Mouse (Mus musculus) G1E (cell line): Measurements from ENCODE around the gene Mal. TPM values are rescaled to one million over a fixed set of nuclear protein-coding genes. Genes with fewer than 3 reads are reported as not detected.
"Not testable (repeated sequence)": the region's sequence is repeated elsewhere in the genome, so short reads cannot be mapped to it uniquely, and the experiment has no call there.

Source experiments
- ATAC-seq: 2 replicates; pipeline ENCODE4 v1.8.0; 2016; ENCODE audit warnings: mild to moderate bottlenecking; ENCODE audit not compliant: insufficient number of reproducible peaks, poor library complexity, low FRiP score, severe bottlenecking; ENCODE audit errors: extremely low read depth
- DNase-seq: peaks from one replicate; pipeline ENCODE4 v3.0.0; 2012; ENCODE audit warnings: low spot score
- H3K27me3 ChIP-seq: 2 replicates; pipeline ENCODE4 v1.6.1; 2012; ENCODE audit warnings: mild to moderate bottlenecking, low read length, inconsistent platforms; ENCODE audit not compliant: insufficient read depth
- H3K36me3 ChIP-seq: replicated peaks from 2 replicates; pipeline ENCODE3; 2012; ENCODE audit warnings: mild to moderate bottlenecking, inconsistent platforms
- H3K4me1 ChIP-seq: 2 replicates; pipeline ENCODE4 v1.6.1; 2012; ENCODE audit warnings: low read depth, low read length, inconsistent platforms, mixed read lengths; ENCODE audit not compliant: insufficient read depth
- H3K4me3 ChIP-seq: 2 replicates; pipeline ENCODE4 v1.5.1; 2012; ENCODE audit warnings: low read depth, mild to moderate bottlenecking, inconsistent platforms, low read length, moderate library complexity, mixed read lengths
- H3K9me3 ChIP-seq: replicated peaks from 2 replicates; pipeline ENCODE4 v1.6.1; 2012; ENCODE audit warnings: inconsistent platforms
- CTCF ChIP-seq: IDR thresholded peaks from 2 replicates; pipeline ENCODE4 v1.5.1; 2012; ENCODE audit warnings: low read depth, low read length, inconsistent platforms, mixed read lengths
- GATA1 ChIP-seq: IDR thresholded peaks from 2 replicates; pipeline ENCODE4 v1.6.1; 2012; ENCODE audit warnings: borderline replicate concordance, low read length, inconsistent platforms, mixed read lengths
- GATA2 ChIP-seq: IDR thresholded peaks from 2 replicates; pipeline ENCODE4 v1.6.1; 2012; ENCODE audit warnings: low read depth, low read length, inconsistent platforms, borderline replicate concordance
- POLR2AphosphoS5 ChIP-seq: IDR thresholded peaks from 2 replicates; pipeline ENCODE4 v1.6.1; 2012; ENCODE audit warnings: low read depth, low read length, inconsistent platforms; ENCODE audit not compliant: insufficient replicate concordance
- TAL1 ChIP-seq: conservative IDR thresholded peaks from 2 replicates; pipeline ENCODE4 v1.6.1; 2012; ENCODE audit warnings: low read depth, low read length, inconsistent platforms, mixed read lengths
- polyA plus RNA-seq: library from polyadenylated mRNA; stranded (reverse); fragments of >175 nt; gene quantifications from 2 replicates; pipeline ENCODE4 v1.2.3, GENCODE M21; 2012
- total RNA-seq, 2 experiments: library from RNA; stranded (forward) in 1 of 2; stranded (reverse) in 1 of 2; fragments of 200-1000 nt in 1 of 2; fragments of >200 nt in 1 of 2; fragmentation: Nextera tagmentation in 1 of 2; gene quantifications; 2 replicates each; pipeline ENCODE4 v1.2.3; 2014 to 2017

Gene Mal
- total and polyA plus RNA-seq, 3 experiments, result not detected

GRCm38 (mm10) chr2:127611386-127611785 lies 45.1 kb downstream of the Mal start:
- TF ChIP-seq POLR2AphosphoS5 (no peak), GATA1 (no peak)
- H3K4me3 ChIP-seq, result no peak overlapping the region
- peaks cover 11% of the 10 kb centered on the region for H3K27me3 ChIP-seq
- DNase-seq (no peak), ATAC-seq (no peak)
- H3K36me3 ChIP-seq, result peaks cover 4% of the 10 kb centered on the region
- no peaks in the 10 kb centered on the region for H3K9me3 ChIP-seq
- no peaks in the 10 kb centered on the region for H3K4me1 ChIP-seq

DNA sequence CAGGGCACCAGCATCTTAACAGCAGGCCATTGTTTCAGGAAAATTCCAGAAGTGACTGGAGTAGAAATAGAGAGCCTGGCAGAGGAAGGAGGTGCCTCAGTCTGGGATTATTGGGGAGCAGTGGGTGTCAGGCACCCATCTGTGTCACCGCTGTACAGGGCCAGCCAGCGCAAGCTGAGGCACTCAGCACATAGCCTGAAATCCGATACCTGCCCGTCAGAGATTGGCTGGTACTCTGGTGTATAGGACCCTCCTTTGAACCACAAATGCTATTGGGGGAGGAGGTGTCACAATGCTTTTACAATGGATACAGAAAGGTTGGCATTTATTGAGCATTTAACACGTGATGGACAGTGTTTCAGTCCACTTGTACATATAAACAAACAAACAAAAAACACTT lies 47.5 kb downstream of the Mal start:
- no peak for TF ChIP-seq GATA1
- no peak for TF ChIP-seq CTCF
- no peak for TF ChIP-seq TAL1
- no peak for TF ChIP-seq GATA2
- no peak for TF ChIP-seq POLR2AphosphoS5
- ATAC-seq (no peak), DNase-seq (no peak)
- H3K4me1 ChIP-seq, result no peaks in the 10 kb centered on the region
- peaks cover 11% of the 10 kb centered on the region for H3K27me3 ChIP-seq
- H3K4me3 ChIP-seq, result no peak overlapping the region
- no peaks in the 10 kb centered on the region for H3K9me3 ChIP-seq
- H3K36me3 ChIP-seq, result peaks cover 25% of the 10 kb centered on the region

DNA sequence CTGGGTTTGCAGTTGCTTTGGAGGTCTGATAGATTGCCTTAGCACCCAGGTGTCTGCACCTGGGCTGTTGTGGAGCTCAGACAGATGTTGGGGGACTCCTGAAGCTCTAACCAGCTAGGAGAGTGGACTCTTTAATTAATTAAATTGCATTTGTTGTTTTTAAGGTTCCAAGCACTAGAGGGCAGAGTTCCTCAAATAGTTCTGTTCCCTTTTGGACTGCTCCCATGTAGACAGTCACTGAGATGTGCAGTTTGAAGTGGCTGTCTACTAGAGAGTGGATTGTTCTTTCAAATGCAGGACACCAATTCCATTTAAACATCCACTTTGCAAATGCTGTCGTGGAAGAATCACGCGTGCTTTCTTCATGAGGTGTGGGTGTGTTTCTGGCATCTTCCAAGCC lies 48.3 kb downstream of the Mal start:
- no peak for DNase-seq
- Histone ChIP-seq H3K36me3 (peaks cover 32% of the 10 kb centered on the region), H3K27me3 (peaks cover 11% of the 10 kb centered on the region), H3K9me3 (no peaks in the 10 kb centered on the region), H3K4me1 (no peaks in the 10 kb centered on the region), H3K4me3 (no peak overlapping the region)
- TF ChIP-seq GATA1 (no peak), CTCF (no peak), TAL1 (no peak), POLR2AphosphoS5 (no peak), GATA2 (no peak)
- no peak for ATAC-seq

GRCm38 (mm10) chr2:127605203-127605602 lies 51.3 kb downstream of the Mal start:
- Histone ChIP-seq H3K9me3 (no peaks in the 10 kb centered on the region), H3K27me3 (peaks cover 6% of the 10 kb centered on the region; the same call in 1 of the 2 replicates), H3K36me3 (peaks cover 61% of the 10 kb centered on the region), H3K4me3 (no peak overlapping the region), H3K4me1 (no peaks in the 10 kb centered on the region)
- TF ChIP-seq GATA2 (no peak), POLR2AphosphoS5 (no peak), GATA1 (no peak), CTCF (no peak), TAL1 (no peak)
- no peak for ATAC-seq
- no peak for DNase-seq

DNA sequence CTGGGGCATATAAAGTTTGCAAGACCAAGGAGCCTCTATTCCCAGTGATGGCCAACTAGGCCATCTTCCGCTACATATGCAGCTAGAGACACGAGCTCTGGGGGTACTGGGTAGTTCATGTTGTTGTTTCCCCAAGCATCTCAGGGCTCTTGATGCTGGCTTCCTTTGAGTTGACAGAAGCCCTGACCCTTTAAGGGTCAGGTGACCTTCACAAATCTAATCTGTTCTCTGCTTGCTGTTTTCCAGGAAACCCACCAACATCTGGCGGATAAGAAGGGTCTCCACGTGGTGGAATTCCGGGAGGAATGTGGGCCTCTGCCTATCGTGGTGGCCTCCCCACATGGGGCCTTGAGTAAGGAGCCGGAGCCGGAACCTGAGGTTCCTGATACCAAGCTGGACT lies 53.1 kb downstream of the Mal start:
- H3K4me1 ChIP-seq, H3K4me3 ChIP-seq, DNase-seq, H3K9me3 ChIP-seq, ATAC-seq, H3K27me3 ChIP-seq: not testable (repeated sequence)
- peaks cover 79% of the 10 kb centered on the region for H3K36me3 ChIP-seq

GRCm38 (mm10) chr2:127590840-127591239 lies 65.7 kb downstream of the Mal start:
- no peak for DNase-seq

GRCm38 (mm10) chr2:127590204-127590603 lies 66.3 kb downstream of the Mal start:
- H3K9me3 ChIP-seq, result no peaks in the 10 kb centered on the region
- DNase-seq (no peak), ATAC-seq (no peak)
- TF ChIP-seq TAL1 (no peak), GATA2 (no peak), GATA1 (no peak), POLR2AphosphoS5 (no peak), CTCF (no peak)
- H3K36me3 ChIP-seq, result peaks cover 57% of the 10 kb centered on the region
- no peak overlapping the region for H3K4me3 ChIP-seq
- H3K27me3 ChIP-seq, result no peaks in the 10 kb centered on the region
- peaks cover 29% of the 10 kb centered on the region for H3K4me1 ChIP-seq

More at GRCm38 (mm10) chr2:127590840-127591239, 65.7 kb downstream of the Mal start:
- ATAC-seq, result no peak
- TF ChIP-seq POLR2AphosphoS5, result no peak
- TF ChIP-seq GATA2, result no peak
- no peak for TF ChIP-seq TAL1
- TF ChIP-seq CTCF, result no peak
- TF ChIP-seq GATA1, result no peak
- H3K4me1 ChIP-seq, result peaks cover 28% of the 10 kb centered on the region
- no peaks in the 10 kb centered on the region for H3K27me3 ChIP-seq
- peaks cover 64% of the 10 kb centered on the region for H3K36me3 ChIP-seq
- no peak overlapping the region for H3K4me3 ChIP-seq
- no peaks in the 10 kb centered on the region for H3K9me3 ChIP-seq
